Mouse (Mus musculus) layer of hippocampus, adult 11-12 months (tissue): ENCODE measurements at regions not wholly inside any gene's neighbourhood (a gene's known extent, or its start where the extent isn't known, plus 50 kb on each side); places are given as distances from the start of the nearest gene placed in this dataset.

Experiments used
- DNase-seq: peaks from one replicate; pipeline ENCODE4 v3.0.0; 2022; ENCODE audit warnings: low spot score

GRCm38 (mm10) chr2:173994301-173995073, 81.6 kb upstream of the Stx16 start:
- DNase-seq, result no peak

- DNase-seq, result no peak
These were observed 71.4 kb upstream of the Stx16 start for GRCm38 (mm10) chr2:174004666-174005065.

- DNase-seq, result no peak
These were observed 68.1 kb upstream of the Stx16 start for GRCm38 (mm10) chr2:174007976-174008349.

GRCm38 (mm10) chr2:174008350-174009218, 67.5 kb upstream of the Stx16 start:
- no peak for DNase-seq

GRCm38 (mm10) chr2:174010038-174010437, 66.1 kb upstream of the Stx16 start:
- no peak for DNase-seq

GRCm38 (mm10) chr2:174011399-174011798, 64.7 kb upstream of the Stx16 start:
- DNase-seq, result no peak

- DNase-seq, result no peak
These were observed 61.7 kb upstream of the Stx16 start for GRCm38 (mm10) chr2:174014361-174014760.

- DNase-seq, result no peak
These were observed 60.8 kb upstream of the Stx16 start for GRCm38 (mm10) chr2:174015283-174015682.

GRCm38 (mm10) chr2:174016068-174016467, 60.0 kb upstream of the Stx16 start:
- no peak for DNase-seq

- no peak for DNase-seq
These were observed 59.1 kb upstream of the Stx16 start for GRCm38 (mm10) chr2:174017042-174017441.

- no peak for DNase-seq
These were observed 58.5 kb upstream of the Stx16 start for GRCm38 (mm10) chr2:174017596-174017995.

GRCm38 (mm10) chr2:174018002-174018401, 58.1 kb upstream of the Stx16 start:
- no peak for DNase-seq

- DNase-seq, result no peak
These were observed 57.1 kb upstream of the Stx16 start for GRCm38 (mm10) chr2:174018986-174019385.

- no peak for DNase-seq
These were observed 56.1 kb upstream of the Stx16 start for GRCm38 (mm10) chr2:174019970-174020369.

- no peak for DNase-seq
These were observed 55.7 kb upstream of the Stx16 start for GRCm38 (mm10) chr2:174020447-174020846.

GRCm38 (mm10) chr2:174021538-174021937, 54.6 kb upstream of the Stx16 start:
- DNase-seq, result no peak

- no peak for DNase-seq
These were observed 53.8 kb upstream of the Stx16 start for GRCm38 (mm10) chr2:174022292-174022691.

- DNase-seq, result no peak
These were observed 50.8 kb upstream of the Stx16 start for GRCm38 (mm10) chr2:174025181-174025870.
